Mouse (Mus musculus): ENCODE measurements around the gene Slc9a9. TPM values are rescaled to one million over a fixed set of nuclear protein-coding genes. Genes with fewer than 3 reads are reported as not detected.

Gene Slc9a9
- polyA plus RNA-seq, 1 experiment from 2014 or later: 8.5 TPM

GRCm38 (mm10) chr9:94674704-94675103 lies 5.0 kb downstream of the Slc9a9 start:
- Histone ChIP-seq H3K36me3 (ENCODE audit: control insufficient read depth, insufficient read depth, low read length) (no peaks in the 10 kb centered on the region), H3K4me1 (ENCODE audit: control insufficient read depth, insufficient read depth, low read length) (no peaks in the 10 kb centered on the region), H3K9ac (replicated peaks; ENCODE audit: low read depth, low read length) (no peak overlapping the region), H3K27me3 (ENCODE audit: control insufficient read depth, insufficient read depth, low read length) (no peaks in the 10 kb centered on the region), H3K27ac (ENCODE audit: low read depth, low read length) (no peak overlapping the region), H3K4me2 (ENCODE audit: low read depth, low read length) (no peak overlapping the region), H3K4me3 (ENCODE audit: low read depth, low read length) (no peak overlapping the region), H3K9me3 (ENCODE audit: control insufficient read depth, low read length) (no peaks in the 10 kb centered on the region)
- ATAC-seq (ENCODE audit: low read depth): no peak
- 84% methylated on average over 1 of the region's 1 CpGs for WGBS

GRCm38 (mm10) chr9:94678021-94678655 lies 8.4 kb downstream of the Slc9a9 start:
- Histone ChIP-seq H3K9ac (replicated peaks; ENCODE audit: low read depth, low read length) (no peak overlapping the region), H3K4me1 (ENCODE audit: control insufficient read depth, insufficient read depth, low read length) (no peaks in the 10 kb centered on the region), H3K27ac (ENCODE audit: low read depth, low read length) (no peak overlapping the region), H3K9me3 (ENCODE audit: control insufficient read depth, low read length) (no peaks in the 10 kb centered on the region), H3K27me3 (ENCODE audit: control insufficient read depth, insufficient read depth, low read length) (no peaks in the 10 kb centered on the region), H3K36me3 (ENCODE audit: control insufficient read depth, insufficient read depth, low read length) (no peaks in the 10 kb centered on the region), H3K4me2 (ENCODE audit: low read depth, low read length) (no peak overlapping the region), H3K4me3 (ENCODE audit: low read depth, low read length) (no peak overlapping the region)
- WGBS: 82% methylated on average over 3 of the region's 3 CpGs
- ATAC-seq (ENCODE audit: low read depth): no peak

GRCm38 (mm10) chr9:94680468-94681094 lies 10.9 kb downstream of the Slc9a9 start:
- WGBS: 86% methylated on average over 18 of the region's 18 CpGs
- Histone ChIP-seq H3K9me3 (ENCODE audit: control insufficient read depth, low read length) (no peaks in the 10 kb centered on the region), H3K27me3 (ENCODE audit: control insufficient read depth, insufficient read depth, low read length) (no peaks in the 10 kb centered on the region), H3K4me2 (ENCODE audit: low read depth, low read length) (no peak overlapping the region), H3K4me1 (ENCODE audit: control insufficient read depth, insufficient read depth, low read length) (no peaks in the 10 kb centered on the region), H3K9ac (replicated peaks; ENCODE audit: low read depth, low read length) (no peak overlapping the region), H3K4me3 (ENCODE audit: low read depth, low read length) (no peak overlapping the region), H3K27ac (ENCODE audit: low read depth, low read length) (no peak overlapping the region), H3K36me3 (ENCODE audit: control insufficient read depth, insufficient read depth, low read length) (no peaks in the 10 kb centered on the region)
- no peak for ATAC-seq (ENCODE audit: low read depth)

GRCm38 (mm10) chr9:94681095-94681487 lies 11.4 kb downstream of the Slc9a9 start:
- Histone ChIP-seq H3K9me3 (ENCODE audit: control insufficient read depth, low read length) (no peaks in the 10 kb centered on the region), H3K27ac (ENCODE audit: low read depth, low read length) (no peak overlapping the region), H3K4me2 (ENCODE audit: low read depth, low read length) (no peak overlapping the region), H3K27me3 (ENCODE audit: control insufficient read depth, insufficient read depth, low read length) (no peaks in the 10 kb centered on the region), H3K9ac (replicated peaks; ENCODE audit: low read depth, low read length) (no peak overlapping the region), H3K4me3 (ENCODE audit: low read depth, low read length) (no peak overlapping the region), H3K4me1 (ENCODE audit: control insufficient read depth, insufficient read depth, low read length) (no peaks in the 10 kb centered on the region), H3K36me3 (ENCODE audit: control insufficient read depth, insufficient read depth, low read length) (no peaks in the 10 kb centered on the region)
- ATAC-seq (ENCODE audit: low read depth): no peak
- 88% methylated on average over 8 of the region's 8 CpGs for WGBS

- no peak overlapping the region for H3K4me3 ChIP-seq (ENCODE audit: low read depth, low read length)
- no peak overlapping the region for H3K9ac ChIP-seq (replicated peaks; ENCODE audit: low read depth, low read length)
- H3K27me3 ChIP-seq (ENCODE audit: control insufficient read depth, insufficient read depth, low read length): no peaks in the 10 kb centered on the region
- H3K9me3 ChIP-seq (ENCODE audit: control insufficient read depth, low read length): no peaks in the 10 kb centered on the region
- H3K27ac ChIP-seq (ENCODE audit: low read depth, low read length): no peak overlapping the region
- no peaks in the 10 kb centered on the region for H3K36me3 ChIP-seq (ENCODE audit: control insufficient read depth, insufficient read depth, low read length)
- ATAC-seq (ENCODE audit: low read depth): no peak
- H3K4me2 ChIP-seq (ENCODE audit: low read depth, low read length): no peak overlapping the region
- no peaks in the 10 kb centered on the region for H3K4me1 ChIP-seq (ENCODE audit: control insufficient read depth, insufficient read depth, low read length)
- 78% methylated on average over 2 of the region's 2 CpGs for WGBS
Observed at GRCm38 (mm10) chr9:94682260-94682659, 12.6 kb downstream of the Slc9a9 start.

GRCm38 (mm10) chr9:94685640-94686039 lies 15.9 kb downstream of the Slc9a9 start:
- 67% methylated on average over 1 of the region's 1 CpGs for WGBS
- no peaks in the 10 kb centered on the region for H3K36me3 ChIP-seq (ENCODE audit: control insufficient read depth, insufficient read depth, low read length)
- no peak overlapping the region for H3K27ac ChIP-seq (ENCODE audit: low read depth, low read length)
- H3K9ac ChIP-seq (replicated peaks; ENCODE audit: low read depth, low read length): no peak overlapping the region
- no peaks in the 10 kb centered on the region for H3K9me3 ChIP-seq (ENCODE audit: control insufficient read depth, low read length)
- H3K4me2 ChIP-seq (ENCODE audit: low read depth, low read length): no peak overlapping the region
- H3K4me1 ChIP-seq (ENCODE audit: control insufficient read depth, insufficient read depth, low read length): no peaks in the 10 kb centered on the region
- H3K4me3 ChIP-seq (ENCODE audit: low read depth, low read length): no peak overlapping the region
- ATAC-seq (ENCODE audit: low read depth): no peak
- no peaks in the 10 kb centered on the region for H3K27me3 ChIP-seq (ENCODE audit: control insufficient read depth, insufficient read depth, low read length)

GRCm38 (mm10) chr9:94686380-94686779 lies 16.7 kb downstream of the Slc9a9 start:
- no peak for ATAC-seq (ENCODE audit: low read depth)
- H3K4me3 ChIP-seq (ENCODE audit: low read depth, low read length): no peak overlapping the region
- 85% methylated on average over 2 of the region's 2 CpGs for WGBS

GRCm38 (mm10) chr9:94687203-94687859 lies 17.6 kb downstream of the Slc9a9 start:
- no peak overlapping the region for H3K4me2 ChIP-seq (ENCODE audit: low read depth, low read length)
- H3K27ac ChIP-seq (ENCODE audit: low read depth, low read length): no peak overlapping the region
- no peak overlapping the region; the same call in 1 of the 2 replicates for H3K9ac ChIP-seq (replicated peaks; ENCODE audit: low read depth, low read length)
- 100% methylated on average over 1 of the region's 1 CpGs for WGBS
- H3K9me3 ChIP-seq (ENCODE audit: control insufficient read depth, low read length): no peaks in the 10 kb centered on the region
- no peaks in the 10 kb centered on the region for H3K4me1 ChIP-seq (ENCODE audit: control insufficient read depth, insufficient read depth, low read length)
- H3K36me3 ChIP-seq (ENCODE audit: control insufficient read depth, insufficient read depth, low read length): no peaks in the 10 kb centered on the region
- no peaks in the 10 kb centered on the region for H3K27me3 ChIP-seq (ENCODE audit: control insufficient read depth, insufficient read depth, low read length)
- ATAC-seq (ENCODE audit: low read depth): no peak
- H3K4me3 ChIP-seq (ENCODE audit: low read depth, low read length): no peak overlapping the region

More at GRCm38 (mm10) chr9:94686380-94686779, 16.7 kb downstream of the Slc9a9 start:
- H3K9me3 ChIP-seq (ENCODE audit: control insufficient read depth, low read length): no peaks in the 10 kb centered on the region
- no peaks in the 10 kb centered on the region for H3K27me3 ChIP-seq (ENCODE audit: control insufficient read depth, insufficient read depth, low read length)
- H3K36me3 ChIP-seq (ENCODE audit: control insufficient read depth, insufficient read depth, low read length): no peaks in the 10 kb centered on the region
- H3K27ac ChIP-seq (ENCODE audit: low read depth, low read length): no peak overlapping the region
- H3K4me2 ChIP-seq (ENCODE audit: low read depth, low read length): no peak overlapping the region
- no peaks in the 10 kb centered on the region for H3K4me1 ChIP-seq (ENCODE audit: control insufficient read depth, insufficient read depth, low read length)
- no peak overlapping the region for H3K9ac ChIP-seq (replicated peaks; ENCODE audit: low read depth, low read length)
